17 mouse cellular contexts compared by ENCODE assay signal in genomic region chr15:100111891-100112290, GRCm38 (mm10).
DNase-seq lines count a peak whose midpoint lies in the region; ATAC-seq lines count a peak whose summit lies in the region.
"Had no signal": no experiment of that assay in that cellular context is flagged by ENCODE, and none has a peak within 500 bp of the region (broad histone marks: within the 10 kb centered on the region; RNA-seq: fewer than 3 reads in every experiment).

No protein-coding gene starts in this region.

- no peak overlapping the region for H3K9ac ChIP-seq in heart, embryonic 12.5 days
- no peak overlapping the region for H3K9ac ChIP-seq in intestine, embryonic 15.5 days
- H3K9ac ChIP-seq in kidney, embryonic 15.5 days, result no peak overlapping the region
- H3K9ac ChIP-seq in liver, embryonic 16.5 days (ENCODE audit: low read depth, low read length), result 0 out of 2 replicates have a peak overlapping the region, but pooled peaks have one; percentile 26
- H3K9ac ChIP-seq: hindbrain, embryonic 14.5 days; limb, embryonic 12.5 days; neural tube, embryonic 15.5 days had no signal

- intact Hi-C loops in heart, postnatal 36 days (cut with DNase I), result no loop called here

- no peak for DNase-seq in heart, postnatal 36 days
- DNase-seq in cerebellum, postnatal 4 days (ENCODE audit: low spot score in 2 of 2), result no peak
- no peak for DNase-seq in embryo, embryonic 9.5 days (ENCODE audit: extremely low spot score)
- no peak for DNase-seq in adrenal gland, adult 2 months
- DNase-seq: cerebellum, postnatal 14 days; gastrocnemius, postnatal 36 days; lung, postnatal 10 days had no signal

- 50% methylated on average over 9 of the region's 9 CpGs for WGBS in heart, embryonic 12.5 days
- 56% methylated on average over 9 of the region's 9 CpGs for WGBS in intestine, embryonic 15.5 days
- WGBS in kidney, embryonic 15.5 days, result 50% methylated on average over 9 of the region's 9 CpGs
- WGBS in liver, embryonic 16.5 days (ENCODE audit: insufficient replicate concordance), result 58% methylated on average over 9 of the region's 9 CpGs

- peak overlapping the region; percentile 67 for H3K27ac ChIP-seq in heart, embryonic 12.5 days (ENCODE audit: poor library complexity, severe bottlenecking)
- H3K27ac ChIP-seq in intestine, embryonic 15.5 days, result peak overlapping the region; percentile 86
- H3K27ac ChIP-seq in kidney, embryonic 15.5 days, result peak overlapping the region; percentile 63
- peak overlapping the region; percentile 83 for H3K27ac ChIP-seq in liver, embryonic 16.5 days (ENCODE audit: low read length)
- H3K27ac ChIP-seq: embryonic facial prominence, embryonic 10.5 days; hindbrain, embryonic 14.5 days; limb, embryonic 12.5 days had no signal

- H3K36me3 ChIP-seq in heart, embryonic 12.5 days, result peaks cover 11% of the 10 kb centered on the region
- no peaks in the 10 kb centered on the region for H3K36me3 ChIP-seq in intestine, embryonic 15.5 days
- peaks cover 9% of the 10 kb centered on the region for H3K36me3 ChIP-seq in kidney, embryonic 15.5 days
- H3K36me3 ChIP-seq in liver, embryonic 16.5 days (ENCODE audit: control insufficient read depth, insufficient read depth), result no peaks in the 10 kb centered on the region
- H3K36me3 ChIP-seq: neural tube, embryonic 15.5 days had no signal

- H3K4me3 ChIP-seq in heart, embryonic 12.5 days, result no peak overlapping the region
- H3K4me3 ChIP-seq in intestine, embryonic 15.5 days (replicated peaks), result no peak overlapping the region
- no peak overlapping the region for H3K4me3 ChIP-seq in kidney, embryonic 15.5 days (replicated peaks)
- no peak overlapping the region for H3K4me3 ChIP-seq in liver, embryonic 16.5 days (ENCODE audit: low read depth, low read length)
- H3K4me3 ChIP-seq: embryonic facial prominence, embryonic 10.5 days; erythroblast, embryonic 14.5 days; limb, embryonic 12.5 days; neural tube, embryonic 15.5 days had no signal

- H3K4me2 ChIP-seq in heart, embryonic 12.5 days, result no peak overlapping the region
- peak overlapping the region; percentile 42; the same call in 1 of the 2 replicates for H3K4me2 ChIP-seq in intestine, embryonic 15.5 days (replicated peaks)
- H3K4me2 ChIP-seq in kidney, embryonic 15.5 days, result no peak overlapping the region
- H3K4me2 ChIP-seq in liver, embryonic 16.5 days (ENCODE audit: low read depth, low read length), result no peak overlapping the region
- H3K4me2 ChIP-seq: hindbrain, embryonic 14.5 days; limb, embryonic 12.5 days; neural tube, embryonic 15.5 days had no signal

- ATAC-seq in heart, embryonic 12.5 days (ENCODE audit: insufficient number of reproducible peaks, low FRiP score), result no peak
- peak; percentile 77 for ATAC-seq in intestine, embryonic 15.5 days
- ATAC-seq in kidney, embryonic 15.5 days (replicated peaks; ENCODE audit: low FRiP score), result no peak
- ATAC-seq in liver, embryonic 16.5 days (ENCODE audit: low read depth), result peak; percentile 80
- ATAC-seq: activated CD4-positive, CD25-positive, alpha-beta regulatory T cell, adult 4 months had no signal

- H3K27me3 ChIP-seq in heart, embryonic 12.5 days (replicated peaks), result no peaks in the 10 kb centered on the region
- H3K27me3 ChIP-seq in intestine, embryonic 15.5 days (replicated peaks), result no peaks in the 10 kb centered on the region
- H3K27me3 ChIP-seq in kidney, embryonic 15.5 days, result no peaks in the 10 kb centered on the region
- no peaks in the 10 kb centered on the region for H3K27me3 ChIP-seq in liver, embryonic 16.5 days (ENCODE audit: control insufficient read depth, insufficient read depth, low read depth, low read length)
- H3K27me3 ChIP-seq: limb, embryonic 12.5 days; neural tube, embryonic 15.5 days had no signal

- H3K9me3 ChIP-seq in heart, embryonic 12.5 days (replicated peaks), result no peaks in the 10 kb centered on the region
- H3K9me3 ChIP-seq in intestine, embryonic 15.5 days, result no peaks in the 10 kb centered on the region
- no peaks in the 10 kb centered on the region for H3K9me3 ChIP-seq in kidney, embryonic 15.5 days (replicated peaks)
- H3K9me3 ChIP-seq in liver, embryonic 16.5 days (replicated peaks; ENCODE audit: control insufficient read depth, low read length), result no peaks in the 10 kb centered on the region
- H3K9me3 ChIP-seq: embryonic facial prominence, embryonic 10.5 days; limb, embryonic 12.5 days; neural tube, embryonic 15.5 days had no signal

- peaks cover 72% of the 10 kb centered on the region for H3K4me1 ChIP-seq in heart, embryonic 12.5 days (replicated peaks)
- peaks cover 31% of the 10 kb centered on the region for H3K4me1 ChIP-seq in intestine, embryonic 15.5 days (replicated peaks)
- peaks cover 46% of the 10 kb centered on the region for H3K4me1 ChIP-seq in kidney, embryonic 15.5 days
- peaks cover 16% of the 10 kb centered on the region for H3K4me1 ChIP-seq in liver, embryonic 16.5 days (ENCODE audit: control insufficient read depth, low read depth, low read length)

Comparison
In these comparisons a context has a peak if more than half of its experiments do, and no peak if none do; other contexts are left out.
1. ATAC-seq: peak in intestine, embryonic 15.5 days (single experiment) and liver, embryonic 16.5 days (single experiment); none in heart, embryonic 12.5 days (single experiment) and kidney, embryonic 15.5 days (single experiment).
2. Peak in every context shown above with its lines, with median percentiles within 50 percentile points of each other: H3K27ac ChIP-seq.